9 mouse cellular contexts compared by ENCODE assay signal in genomic region chr17:45478234-45478825, GRCm38 (mm10). TPM values are rescaled to one million over a fixed set of nuclear protein-coding genes. Genes with fewer than 3 reads are reported as not detected.
A peak's percentile ranks its signal among the peaks of the same experiment; 100 is the strongest.
DNase-seq lines count a peak whose midpoint lies in the region; ATAC-seq and TF ChIP-seq lines count a peak whose summit lies in the region.
"Had no signal": no experiment of that assay in that cellular context is flagged by ENCODE, and none has a peak within 500 bp of the region (broad histone marks: within the 10 kb centered on the region; RNA-seq: fewer than 3 reads in every experiment).

No protein-coding gene starts in this region.

- 19% methylated on average over 12 of the region's 12 CpGs for WGBS in forebrain, embryonic 13.5 days

- peak overlapping the region; percentile 22; the same call in 1 of the 2 replicates for H3K9ac ChIP-seq in ES-E14 (ENCODE audit: insufficient read depth, low read depth, low read length, poor library complexity, severe bottlenecking)
- no peak overlapping the region; the same call in 1 of the 2 replicates for H3K9ac ChIP-seq in forebrain, embryonic 13.5 days

- H3K4me2 ChIP-seq in forebrain, embryonic 13.5 days = no peak overlapping the region
- H3K4me2 ChIP-seq: limb, embryonic 13.5 days had no signal

- no peaks in the 10 kb centered on the region for H3K36me3 ChIP-seq in ES-E14 (ENCODE audit: control insufficient read depth, insufficient read depth, low read length, poor library complexity, severe bottlenecking)
- H3K36me3 ChIP-seq in forebrain, embryonic 13.5 days (ENCODE audit: poor library complexity, severe bottlenecking) = no peaks in the 10 kb centered on the region
- H3K36me3 ChIP-seq: limb, embryonic 13.5 days had no signal

- H3K27me3 ChIP-seq in forebrain, embryonic 13.5 days = no peaks in the 10 kb centered on the region

- DNase-seq in ES-E14 (ENCODE audit: low read depth, low spot score) = peak; percentile 83
- peak; percentile 46 for DNase-seq in brain, embryonic 18.5 days (ENCODE audit: low read depth, low spot score)
- DNase-seq in layer of hippocampus, adult 9-11 months = peak; percentile 64
- peak; percentile 84 for DNase-seq in lung, postnatal 14 days
- DNase-seq in right cerebral cortex, adult 18-20 months = peak; percentile 83
- peak; percentile 59 for DNase-seq in urinary bladder, adult 2 months (ENCODE audit: low spot score)

- H3K4me3 ChIP-seq in ES-E14 (ENCODE audit: insufficient read depth in 1 of 2, low read depth in 1 of 2, low read length in 2 of 2, poor library complexity in 1 of 2, severe bottlenecking in 1 of 2) = no peak overlapping the region
- H3K4me3 ChIP-seq in forebrain, embryonic 13.5 days = no peak overlapping the region
- H3K4me3 ChIP-seq: limb, embryonic 13.5 days had no signal

- H3K9me3 ChIP-seq in ES-E14 (ENCODE audit: control insufficient read depth, insufficient read depth, low read depth, low read length) = no peaks in the 10 kb centered on the region
- peaks cover 9% of the 10 kb centered on the region; the same call in 1 of the 2 replicates for H3K9me3 ChIP-seq in forebrain, embryonic 13.5 days (replicated peaks)

- in situ Hi-C loops in ES-E14 (cut with MboI; ENCODE audit: low sequenced_read_pairs in 2 of 2, unreplicated experiment in 2 of 2) = loop anchor here (10.0 kb wide), 1 partner anchor 76 kb away; the partner anchor contains the start of gene Nfkbie (in 2 of the 2)

- H3K27ac ChIP-seq in ES-E14 (ENCODE audit: insufficient read depth, low read depth, low read length, poor library complexity, severe bottlenecking) = no peak overlapping the region
- H3K27ac ChIP-seq in forebrain, embryonic 13.5 days = no peak overlapping the region
- H3K27ac ChIP-seq: limb, embryonic 13.5 days had no signal

- H3K4me1 ChIP-seq in ES-E14 (ENCODE audit: control insufficient read depth in 2 of 2, insufficient read depth in 2 of 2, low read length in 2 of 2, poor library complexity in 1 of 2) = peaks cover 11 to 13% of the 10 kb centered on the region in 2 experiments
- H3K4me1 ChIP-seq in forebrain, embryonic 13.5 days = peaks cover 14% of the 10 kb centered on the region

- ATAC-seq in forebrain, embryonic 13.5 days = peak; percentile 34
- peak; percentile 50 to 75; a peak in 3 of 4 replicates for ATAC-seq in hematopoietic stem cell, adult 5-6 weeks (replicated peaks in 1 of 2; ENCODE audit: insufficient read depth in 1 of 2, low FRiP score in 2 of 2, low TSS enrichment in 1 of 2, low read depth in 1 of 2, poor library complexity in 2 of 2, severe bottlenecking in 2 of 2)

TF ChIP-seq in ES-E14, 5 proteins besides CTCF, POLR2A, EP300 and RAD21:
- TF ChIP-seq ZC3H11A (IDR thresholded peaks at IDR 0.05; ENCODE audit: borderline replicate concordance, low read depth, low read length) (peak; percentile 94), HCFC1 (IDR thresholded peaks at IDR 0.05; ENCODE audit: borderline replicate concordance, insufficient read depth, low read length) (no peak)

RNA-seq across cellular contexts. Expression of gene Spats1, which starts 3.1 kb away (rescaled TPM):
- 8.5 and 9.7 TPM in 2 replicates for total RNA-seq in ES-E14 (2012; rRNA removed)
- 1.2 and 1.5 TPM in 2 replicates for polyA plus RNA-seq in forebrain, embryonic 13.5 days (2015; fragmentation: Nextera tagmentation; extraction: Ambion mirVana)
- 0.31 TPM in 1 of 2 replicates, not detected in the other for total RNA-seq in hematopoietic stem cell, adult 5-6 weeks (2017)
- 0.14 TPM in 1 of 2 replicates, not detected in the other for polyA plus RNA-seq in urinary bladder, adult 2 months (2012; rRNA removed)

RNA-seq across cellular contexts. Expression of gene Aars2, which starts 28.3 kb away (rescaled TPM):
- 36.6 and 60.9 TPM in 2 replicates for total RNA-seq in ES-E14 (2012; rRNA removed)
- 16.8 and 19.0 TPM in 2 replicates for polyA plus RNA-seq in forebrain, embryonic 13.5 days (2015; fragmentation: Nextera tagmentation; extraction: Ambion mirVana)
- total RNA-seq in hematopoietic stem cell, adult 5-6 weeks (2017) = 6.2 and 8.2 TPM in 2 replicates
- polyA plus RNA-seq in urinary bladder, adult 2 months (2012; rRNA removed) = 10.2 TPM in 2 replicates

RNA-seq across cellular contexts. Expression of gene Cdc5l, which starts 44.8 kb away (rescaled TPM):
- total RNA-seq in ES-E14 (2012; rRNA removed) = 116 and 125 TPM in 2 replicates
- 79.9 and 81.9 TPM in 2 replicates for polyA plus RNA-seq in forebrain, embryonic 13.5 days (2015; fragmentation: Nextera tagmentation; extraction: Ambion mirVana)
- total RNA-seq in hematopoietic stem cell, adult 5-6 weeks (2017) = 130 and 148 TPM in 2 replicates
- 20.3 and 24.9 TPM in 2 replicates for polyA plus RNA-seq in urinary bladder, adult 2 months (2012; rRNA removed)

RNA-seq across cellular contexts. Expression of gene Tcte1, which starts 44.9 kb away (rescaled TPM):
- 0.09 and 0.11 TPM in 2 replicates for total RNA-seq in ES-E14 (2012; rRNA removed)
- polyA plus RNA-seq in forebrain, embryonic 13.5 days (2015; fragmentation: Nextera tagmentation; extraction: Ambion mirVana) = 2.1 and 3.1 TPM in 2 replicates
- not detected in 2 replicates for total RNA-seq in hematopoietic stem cell, adult 5-6 weeks (2017)
- 0.01 TPM in 1 of 2 replicates, not detected in the other for polyA plus RNA-seq in urinary bladder, adult 2 months (2012; rRNA removed)
